Mouse (Mus musculus) small intestine, adult 2 months (tissue): ENCODE measurements around the gene Plekhg2. TPM values are rescaled to one million over a fixed set of nuclear protein-coding genes. Genes with fewer than 3 reads are reported as not detected.

Source experiments
- H3K27ac ChIP-seq: fragments of 200-500 bp; 2 replicates; pipeline ENCODE4 v1.5.1; 2012; ENCODE audit warnings: low read depth, low read length, control low read depth, inconsistent platforms; ENCODE audit not compliant: insufficient read depth
- H3K27me3 ChIP-seq: fragments of 200-500 bp; 2 replicates; pipeline ENCODE4 v1.6.1; 2012; ENCODE audit warnings: mild to moderate bottlenecking, moderate library complexity, low read length, inconsistent platforms; ENCODE audit not compliant: control insufficient read depth, insufficient read depth
- H3K36me3 ChIP-seq: fragments of 200-500 bp; 2 replicates; pipeline ENCODE4 v1.6.1; 2012; ENCODE audit warnings: mild to moderate bottlenecking, low read length, control low read depth, inconsistent platforms; ENCODE audit not compliant: control insufficient read depth, insufficient read depth
- H3K4me1 ChIP-seq: fragments of 200-500 bp; 2 replicates; pipeline ENCODE4 v1.6.1; 2012; ENCODE audit warnings: low read length, inconsistent platforms, mixed read lengths; ENCODE audit not compliant: control insufficient read depth, insufficient read depth, insufficient read length
- H3K4me3 ChIP-seq: fragments of 200-500 bp; 2 replicates; pipeline ENCODE4 v1.5.1; 2012; ENCODE audit warnings: low read depth, mild to moderate bottlenecking, control low read depth, inconsistent platforms, low read length, moderate library complexity
- CTCF ChIP-seq: fragments of 200-500 bp; IDR thresholded peaks from 2 replicates; pipeline ENCODE4 v1.5.1; 2012; ENCODE audit warnings: low read depth, mild to moderate bottlenecking, control low read depth, inconsistent platforms, low read length, moderate library complexity, mixed read lengths; ENCODE audit not compliant: insufficient replicate concordance, insufficient read length; ENCODE audit errors: extremely low read depth
- POLR2A ChIP-seq: fragments of 200-500 bp; IDR thresholded peaks from 2 replicates; pipeline ENCODE4 v1.6.1; 2012; ENCODE audit warnings: low read depth, mild to moderate bottlenecking, control low read depth, inconsistent platforms, low read length, moderate library complexity
- WGBS: fragments of 180-500 bp; shearing (Covaris S2); methylation state at CpG from one replicate; pipeline ENCODE4 v1.1.7; 2018; 5-methylcytosine and 5-hydroxymethylcytosine counted together
- polyA plus RNA-seq: library from polyadenylated mRNA; depleted of rRNA; stranded (reverse); fragments of >200 nt; gene quantifications from 2 replicates; pipeline ENCODE4 v1.2.3, GENCODE M21; 2012

Plekhg2 gene
- polyA plus RNA-seq, 1 experiment, result 58.2 TPM

DNA sequence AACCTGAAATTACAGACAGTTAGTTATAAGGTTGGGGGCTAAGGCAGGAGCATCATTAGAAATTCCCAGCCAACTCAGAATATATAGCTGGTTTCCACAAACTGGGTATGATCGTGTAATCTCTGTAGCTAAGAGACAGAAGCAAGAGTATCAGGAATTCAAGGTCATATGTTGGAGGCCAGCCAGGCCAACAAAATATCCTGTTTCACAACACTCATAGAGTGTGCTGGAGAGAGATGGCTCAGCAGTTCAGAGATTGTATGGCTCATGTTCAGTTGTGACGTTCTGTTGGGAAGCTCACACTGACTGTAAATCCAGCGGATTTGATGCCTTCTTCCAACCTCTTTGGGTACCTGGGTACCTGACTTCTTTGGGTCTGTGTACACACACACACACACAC lies 24.7 kb downstream of the Plekhg2 start:
- H3K4me1 ChIP-seq, result peaks cover 3% of the 10 kb centered on the region; the same call in 1 of the 2 replicates
- TF ChIP-seq CTCF, result no peak
- no peak for TF ChIP-seq POLR2A
- H3K36me3 ChIP-seq, result peaks cover 7% of the 10 kb centered on the region
- H3K27me3 ChIP-seq, result no peaks in the 10 kb centered on the region
- no peak overlapping the region for H3K4me3 ChIP-seq
- 38% methylated on average over 3 of the region's 3 CpGs for whole genome bisulfite sequencing
- no peak overlapping the region for H3K27ac ChIP-seq

DNA sequence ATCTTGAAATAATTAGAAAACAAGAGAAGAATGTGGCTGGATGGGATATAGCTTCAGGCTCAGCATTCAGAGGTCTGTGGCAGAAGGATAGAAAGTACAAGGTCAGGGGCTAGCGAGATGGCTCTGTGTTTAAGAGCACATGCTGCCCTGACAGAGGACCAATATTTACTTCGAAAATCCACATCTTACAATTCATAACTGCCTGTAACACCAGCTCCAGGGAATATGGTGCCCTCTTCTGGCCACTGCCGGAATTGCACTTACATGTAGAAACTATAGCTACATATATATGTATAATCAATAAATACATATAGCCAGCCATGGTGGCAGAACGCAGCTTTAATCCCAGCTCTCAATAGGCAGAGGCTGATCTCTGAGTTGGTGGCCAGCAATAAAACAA lies 27.8 kb downstream of the Plekhg2 start:
- Histone ChIP-seq H3K36me3 (no peaks in the 10 kb centered on the region), H3K27me3 (no peaks in the 10 kb centered on the region), H3K4me3 (no peak overlapping the region), H3K27ac (no peak overlapping the region), H3K4me1 (peaks cover 9% of the 10 kb centered on the region)
- WGBS, result 0% methylated on average over 4 of the region's 4 CpGs
- TF ChIP-seq POLR2A (no peak), CTCF (peak; percentile 38; the same call in 1 of the 2 replicates)

DNA sequence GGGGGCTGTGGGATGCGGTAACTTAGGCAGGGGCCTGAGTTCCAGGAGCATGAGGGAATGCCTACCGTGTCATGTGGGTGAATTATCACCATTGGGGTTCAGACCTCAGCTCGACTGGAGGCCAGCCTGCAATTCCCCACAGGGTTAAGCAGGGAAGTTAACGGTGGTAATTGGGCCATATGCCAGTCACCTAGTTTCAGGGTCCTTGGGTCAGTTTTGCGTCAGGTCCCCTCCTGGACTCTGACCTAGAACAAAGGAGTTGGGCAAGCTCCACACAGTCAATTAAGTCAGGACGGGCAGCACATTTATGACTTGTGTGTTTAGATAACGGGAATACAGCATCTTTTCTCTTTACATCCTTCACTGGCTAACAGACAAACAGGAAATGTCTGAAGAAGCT lies 31.0 kb downstream of the Plekhg2 start:
- 19% methylated on average over 7 of the region's 7 CpGs for WGBS
- TF ChIP-seq POLR2A, result no peak
- no peak for TF ChIP-seq CTCF
- peak overlapping the region; percentile 20; the same call in 1 of the 2 replicates for H3K27ac ChIP-seq
- no peaks in the 10 kb centered on the region for H3K36me3 ChIP-seq
- H3K27me3 ChIP-seq, result no peaks in the 10 kb centered on the region
- H3K4me1 ChIP-seq, result peaks cover 11% of the 10 kb centered on the region
- H3K4me3 ChIP-seq, result no peak overlapping the region

DNA sequence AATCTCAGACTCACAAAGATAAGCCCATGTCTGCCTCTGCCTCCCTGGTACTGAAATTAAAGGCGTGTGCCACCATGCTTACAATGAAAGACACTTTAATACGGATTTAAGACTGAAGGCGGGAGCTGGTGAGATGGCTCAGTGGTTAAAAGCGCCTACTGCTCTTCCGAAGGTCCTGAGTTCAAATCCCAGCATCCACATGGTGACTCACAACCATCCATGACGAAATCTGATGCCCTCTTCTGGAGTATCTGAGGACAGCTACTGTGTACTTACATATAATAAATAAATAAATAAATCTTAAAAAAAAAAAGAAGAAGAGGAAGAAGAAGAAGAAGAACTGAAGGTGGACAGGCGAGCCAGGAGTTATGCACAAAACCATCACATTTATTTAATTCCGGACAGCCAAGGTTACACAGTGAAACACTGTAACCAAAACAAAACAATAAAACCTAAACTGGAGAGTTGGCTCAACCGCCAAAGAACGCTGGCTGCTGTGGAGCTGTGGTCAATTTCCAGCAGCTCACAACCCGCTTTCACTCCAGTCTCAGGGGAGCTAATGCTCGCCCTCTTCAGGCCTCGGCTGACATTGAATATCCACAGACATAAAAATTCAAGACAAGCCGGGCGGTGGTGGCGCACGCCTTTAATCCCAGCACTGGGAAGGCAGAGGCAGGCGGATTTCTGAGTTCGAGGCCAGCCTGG lies 33.0 kb downstream of the Plekhg2 start:
- H3K4me1 ChIP-seq, result peaks cover 15% of the 10 kb centered on the region
- no peak overlapping the region for H3K4me3 ChIP-seq
- peak overlapping the region; percentile 97 for H3K27ac ChIP-seq
- WGBS, result 49% methylated on average over 19 of the region's 19 CpGs
- TF ChIP-seq CTCF, result no peak
- no peak for TF ChIP-seq POLR2A
- no peaks in the 10 kb centered on the region for H3K36me3 ChIP-seq
- H3K27me3 ChIP-seq, result no peaks in the 10 kb centered on the region

DNA sequence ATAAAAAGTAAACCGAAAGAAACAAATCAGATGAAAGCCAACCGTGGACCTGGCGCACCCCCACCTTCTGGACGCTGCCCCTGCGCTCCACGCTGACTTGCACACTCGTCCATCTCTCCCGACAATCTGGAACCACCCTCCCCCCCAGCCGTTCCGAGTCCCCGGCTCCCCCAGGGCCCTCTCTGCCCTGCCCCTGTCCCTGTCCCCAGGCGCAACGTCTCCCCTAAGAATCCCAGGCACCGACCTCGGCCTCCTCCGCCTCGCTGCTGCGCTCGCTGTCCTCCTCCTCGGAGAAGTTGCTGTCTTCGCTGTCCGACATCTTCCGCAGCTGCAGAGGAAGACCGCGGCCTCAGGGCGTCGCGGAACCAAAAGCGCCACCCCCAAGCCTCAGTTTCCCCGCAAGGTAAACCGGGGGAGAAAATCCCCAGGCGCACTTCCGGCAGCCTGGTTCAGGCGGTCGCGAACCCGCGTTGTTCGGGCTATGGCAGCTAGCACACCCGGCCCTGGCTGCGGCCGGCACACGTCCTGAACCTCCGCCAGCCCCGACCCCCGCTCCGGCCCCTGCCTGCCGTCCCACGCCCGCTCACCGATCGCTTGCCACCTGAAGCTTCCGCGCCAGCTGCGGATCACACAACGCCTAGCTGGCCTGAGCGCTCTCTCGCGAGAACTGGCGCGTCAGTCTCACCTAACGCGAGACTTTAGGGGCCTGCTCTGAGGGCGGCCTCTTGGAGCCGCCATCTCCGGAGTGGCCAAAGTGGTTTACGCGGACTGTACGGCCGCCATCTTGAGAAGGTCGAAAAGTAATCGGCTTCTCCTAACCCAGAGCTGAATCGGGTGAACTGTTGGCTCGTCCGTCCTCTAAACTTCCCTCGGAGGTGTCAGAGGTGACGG lies 34.0 kb downstream of the Plekhg2 start, which contains the start of gene Supt5:
Supt5 (minus strand) TSS at position 639 of the 891 bp plus-strand sequence.
- Histone ChIP-seq H3K27ac (peak within 1 kb of the TSS; percentile 97), H3K4me1 (peaks cover 15% of the 10 kb centered on the region), H3K36me3 (peaks cover 3% of the 10 kb centered on the region; the same call in 1 of the 2 replicates), H3K4me3 (peak within 1 kb of the TSS; percentile 85), H3K27me3 (no peaks in the 10 kb centered on the region)
- peak; percentile 77 for TF ChIP-seq POLR2A
- TF ChIP-seq CTCF, result no peak
- WGBS, result 1% methylated on average over 77 of the region's 77 CpGs

DNA sequence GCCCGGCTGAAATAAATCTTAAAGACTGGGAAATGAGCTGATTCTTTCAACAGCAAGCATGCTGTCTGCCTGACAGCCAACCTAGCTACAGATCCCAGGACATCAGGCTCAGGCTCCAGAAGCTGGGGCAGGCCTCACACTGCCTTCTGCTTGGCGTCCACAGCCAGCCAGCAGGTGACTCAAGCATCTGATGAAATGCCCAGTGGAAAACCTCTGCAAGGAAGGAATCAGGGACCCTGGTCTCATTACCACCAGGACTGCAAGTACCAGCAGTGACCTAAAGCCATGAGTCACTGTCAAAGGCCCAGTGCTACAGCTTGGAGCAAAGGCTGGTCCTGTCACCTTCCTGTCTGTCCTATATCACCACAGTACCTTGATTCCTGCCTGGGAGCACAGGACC lies 36.9 kb downstream of the Plekhg2 start:
- no peak overlapping the region for H3K4me3 ChIP-seq
- peaks cover 12% of the 10 kb centered on the region for H3K36me3 ChIP-seq
- H3K27me3 ChIP-seq, result no peaks in the 10 kb centered on the region
- 0 out of 2 replicates have a peak, but pooled peaks cover 6% of the 10 kb centered on the region for H3K4me1 ChIP-seq
- TF ChIP-seq POLR2A (no peak), CTCF (no peak)
- no peak overlapping the region for H3K27ac ChIP-seq
- 85% methylated on average over 2 of the region's 2 CpGs for WGBS

DNA sequence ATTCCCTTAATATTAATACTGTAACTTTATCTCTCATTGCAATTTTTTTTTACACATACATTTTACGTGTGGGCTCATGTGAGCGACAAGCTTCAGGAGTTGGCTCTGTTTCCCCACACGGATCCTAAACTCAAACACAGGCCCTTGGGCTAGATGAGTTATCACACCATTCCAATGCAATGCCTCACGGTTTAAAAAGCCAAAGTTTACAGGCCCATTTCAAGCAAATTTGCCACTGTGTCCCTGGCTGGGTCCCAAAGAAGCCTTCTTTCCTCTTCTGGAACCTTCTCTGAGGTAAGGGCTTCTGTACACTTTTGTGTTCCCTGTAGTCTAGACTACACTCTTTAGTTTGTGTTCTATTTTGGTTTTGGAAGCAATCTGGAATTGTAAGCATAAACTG lies 37.9 kb downstream of the Plekhg2 start:
- Histone ChIP-seq H3K27me3 (no peaks in the 10 kb centered on the region), H3K27ac (no peak overlapping the region), H3K36me3 (peaks cover 21% of the 10 kb centered on the region), H3K4me3 (no peak overlapping the region), H3K4me1 (0 out of 2 replicates have a peak, but pooled peaks cover 6% of the 10 kb centered on the region)
- 73% methylated on average over 4 of the region's 4 CpGs for WGBS
- no peak for TF ChIP-seq POLR2A
- no peak for TF ChIP-seq CTCF
